Mouse (Mus musculus): ENCODE data around the gene Diexf.
A peak's percentile ranks its signal among the peaks of the same experiment; 100 is the strongest.

- TF ChIP-seq POLR2A (IDR thresholded peaks at IDR 0.05; ENCODE audit: insufficient read depth, low read depth, low read length) = peak; percentile 92
- 0 out of 2 replicates have a peak, but pooled peaks have one; percentile 8 for TF ChIP-seq CTCF (IDR thresholded peaks at IDR 0.05; ENCODE audit: insufficient read depth, low read depth, low read length)
Observed at GRCm38 (mm10) chr1:193172991-193173809, 43.1 kb upstream of the Diexf start.

All from olfactory bulb, adult 2 months (tissue).